14 mouse cellular contexts compared by ENCODE assay signal in genomic region chr7:70338265-70338640, GRCm38 (mm10). TPM values are rescaled to one million over a fixed set of nuclear protein-coding genes. Genes with fewer than 3 reads are reported as not detected.
DNase-seq lines count a peak whose midpoint lies in the region; ATAC-seq and TF ChIP-seq lines count a peak whose summit lies in the region.
"Had no signal": no experiment of that assay in that cellular context is flagged by ENCODE, and none has a peak within 500 bp of the region (broad histone marks: within the 10 kb centered on the region; RNA-seq: fewer than 3 reads in every experiment).

No protein-coding gene starts in this region.

- ATAC-seq in intestine, embryonic 15.5 days = no peak
- ATAC-seq in intestine, embryonic 16.5 days = no peak
- no peak for ATAC-seq in neural tube, embryonic 12.5 days (ENCODE audit: low FRiP score, low read depth)
- ATAC-seq in neural tube, embryonic 15.5 days (ENCODE audit: low FRiP score) = no peak
- ATAC-seq in hindbrain, postnatal 0 days = no peak
- ATAC-seq in stomach, embryonic 16.5 days (ENCODE audit: insufficient read depth, low FRiP score) = no peak
- ATAC-seq: CD4-positive, CD25-positive, alpha-beta regulatory T cell, adult 4 months had no signal

- H3K4me1 ChIP-seq in intestine, embryonic 15.5 days (replicated peaks) = peaks cover 5% of the 10 kb centered on the region; the same call in 1 of the 2 replicates
- peaks cover 8% of the 10 kb centered on the region; the same call in 1 of the 2 replicates for H3K4me1 ChIP-seq in intestine, embryonic 16.5 days (ENCODE audit: control insufficient read depth, insufficient read depth, low read length)
- peaks cover 18% of the 10 kb centered on the region for H3K4me1 ChIP-seq in neural tube, embryonic 12.5 days
- peaks cover 16% of the 10 kb centered on the region for H3K4me1 ChIP-seq in neural tube, embryonic 15.5 days
- H3K4me1 ChIP-seq in hindbrain, postnatal 0 days (ENCODE audit: insufficient read depth, low read length) = no peaks in the 10 kb centered on the region
- peaks cover 6% of the 10 kb centered on the region; the same call in 1 of the 2 replicates for H3K4me1 ChIP-seq in stomach, embryonic 16.5 days (ENCODE audit: control insufficient read depth, insufficient read depth, low read length)

- H3K27me3 ChIP-seq in intestine, embryonic 15.5 days (replicated peaks) = peaks cover 43% of the 10 kb centered on the region
- peaks cover 37% of the 10 kb centered on the region for H3K27me3 ChIP-seq in intestine, embryonic 16.5 days (replicated peaks; ENCODE audit: control insufficient read depth, insufficient read depth, low read length)
- peaks cover 84% of the 10 kb centered on the region for H3K27me3 ChIP-seq in neural tube, embryonic 12.5 days (replicated peaks)
- peaks cover 83% of the 10 kb centered on the region for H3K27me3 ChIP-seq in neural tube, embryonic 15.5 days (replicated peaks)
- H3K27me3 ChIP-seq in hindbrain, postnatal 0 days (ENCODE audit: insufficient read depth, low read length) = peaks cover 43% of the 10 kb centered on the region
- peaks cover 5% of the 10 kb centered on the region; the same call in 1 of the 2 replicates for H3K27me3 ChIP-seq in stomach, embryonic 16.5 days (ENCODE audit: control insufficient read depth, insufficient read depth, low read length)

- no peak overlapping the region for H3K27ac ChIP-seq in intestine, embryonic 15.5 days
- no peak overlapping the region for H3K27ac ChIP-seq in intestine, embryonic 16.5 days (ENCODE audit: low read length)
- H3K27ac ChIP-seq in neural tube, embryonic 12.5 days = no peak overlapping the region
- no peak overlapping the region for H3K27ac ChIP-seq in neural tube, embryonic 15.5 days (replicated peaks)
- H3K27ac ChIP-seq in hindbrain, postnatal 0 days = no peak overlapping the region
- peak overlapping the region; percentile 35; the same call in 1 of the 2 replicates for H3K27ac ChIP-seq in stomach, embryonic 16.5 days (ENCODE audit: low read length)
- H3K27ac ChIP-seq: embryonic facial prominence, embryonic 12.5 days had no signal

- H3K36me3 ChIP-seq in intestine, embryonic 15.5 days = no peaks in the 10 kb centered on the region
- no peaks in the 10 kb centered on the region for H3K36me3 ChIP-seq in intestine, embryonic 16.5 days (ENCODE audit: control insufficient read depth, insufficient read depth, low read length)
- no peaks in the 10 kb centered on the region for H3K36me3 ChIP-seq in neural tube, embryonic 12.5 days
- no peaks in the 10 kb centered on the region for H3K36me3 ChIP-seq in neural tube, embryonic 15.5 days
- H3K36me3 ChIP-seq in hindbrain, postnatal 0 days (ENCODE audit: insufficient read depth, low read length) = no peaks in the 10 kb centered on the region
- no peaks in the 10 kb centered on the region for H3K36me3 ChIP-seq in stomach, embryonic 16.5 days (ENCODE audit: control insufficient read depth, insufficient read depth, low read length)
- H3K36me3 ChIP-seq: embryonic facial prominence, embryonic 12.5 days had no signal

- WGBS in intestine, embryonic 15.5 days = 46% methylated on average over 7 of the region's 7 CpGs
- 33% methylated on average over 7 of the region's 7 CpGs for WGBS in intestine, embryonic 16.5 days
- WGBS in neural tube, embryonic 12.5 days = 13% methylated on average over 7 of the region's 7 CpGs
- WGBS in neural tube, embryonic 15.5 days = 16% methylated on average over 7 of the region's 7 CpGs
- 21% methylated on average over 7 of the region's 7 CpGs for WGBS in hindbrain, postnatal 0 days
- 32% methylated on average over 7 of the region's 7 CpGs for WGBS in stomach, embryonic 16.5 days

- TF ChIP-seq CTCF in hindbrain, postnatal 0 days (IDR thresholded peaks at IDR 0.05; ENCODE audit: low read depth) = no peak

- H3K4me3 ChIP-seq in intestine, embryonic 15.5 days (replicated peaks) = no peak overlapping the region
- H3K4me3 ChIP-seq in intestine, embryonic 16.5 days (ENCODE audit: low read length) = no peak overlapping the region
- no peak overlapping the region for H3K4me3 ChIP-seq in neural tube, embryonic 12.5 days
- H3K4me3 ChIP-seq in neural tube, embryonic 15.5 days (replicated peaks) = no peak overlapping the region
- H3K4me3 ChIP-seq in hindbrain, postnatal 0 days (ENCODE audit: low read length) = no peak overlapping the region
- H3K4me3 ChIP-seq in stomach, embryonic 16.5 days (replicated peaks; ENCODE audit: low read length) = peak overlapping the region; percentile 43

- no peak overlapping the region for H3K9ac ChIP-seq in intestine, embryonic 15.5 days
- no peak overlapping the region for H3K9ac ChIP-seq in intestine, embryonic 16.5 days (ENCODE audit: low read depth, low read length)
- no peak overlapping the region for H3K9ac ChIP-seq in neural tube, embryonic 12.5 days
- no peak overlapping the region for H3K9ac ChIP-seq in neural tube, embryonic 15.5 days (replicated peaks)
- H3K9ac ChIP-seq in hindbrain, postnatal 0 days (replicated peaks; ENCODE audit: low read length) = no peak overlapping the region
- H3K9ac ChIP-seq in stomach, embryonic 16.5 days (ENCODE audit: low read length) = peak overlapping the region; percentile 73

- H3K4me2 ChIP-seq in intestine, embryonic 15.5 days (replicated peaks) = peak overlapping the region; percentile 50
- no peak overlapping the region for H3K4me2 ChIP-seq in intestine, embryonic 16.5 days (ENCODE audit: low read depth, low read length)
- peak overlapping the region; percentile 56 for H3K4me2 ChIP-seq in neural tube, embryonic 12.5 days (replicated peaks)
- no peak overlapping the region; the same call in 1 of the 2 replicates for H3K4me2 ChIP-seq in neural tube, embryonic 15.5 days
- H3K4me2 ChIP-seq in hindbrain, postnatal 0 days (ENCODE audit: low read depth, low read length) = peak overlapping the region; percentile 49
- peak overlapping the region; percentile 58 for H3K4me2 ChIP-seq in stomach, embryonic 16.5 days (ENCODE audit: low read depth, low read length)

- no peak for DNase-seq in hindbrain, postnatal 0 days (ENCODE audit: low spot score)
- no peak for DNase-seq in thymus, postnatal 14 days
- no peak for DNase-seq in urinary bladder, postnatal 36 days (ENCODE audit: low spot score in 2 of 2)
- DNase-seq: cerebellum, adult 18-20 months; gastrocnemius, adult 2 months; heart, postnatal 36 days; layer of hippocampus, adult 9-11 months had no signal

- H3K9me3 ChIP-seq in intestine, embryonic 15.5 days = no peaks in the 10 kb centered on the region
- no peaks in the 10 kb centered on the region for H3K9me3 ChIP-seq in intestine, embryonic 16.5 days (ENCODE audit: control insufficient read depth, low read length)
- no peaks in the 10 kb centered on the region for H3K9me3 ChIP-seq in neural tube, embryonic 12.5 days
- no peaks in the 10 kb centered on the region for H3K9me3 ChIP-seq in neural tube, embryonic 15.5 days (replicated peaks)
- no peaks in the 10 kb centered on the region for H3K9me3 ChIP-seq in hindbrain, postnatal 0 days (ENCODE audit: low read length)
- no peaks in the 10 kb centered on the region for H3K9me3 ChIP-seq in stomach, embryonic 16.5 days (replicated peaks; ENCODE audit: control insufficient read depth, low read length)
- H3K9me3 ChIP-seq: embryonic facial prominence, embryonic 12.5 days had no signal

RNA-seq across cellular contexts. Expression of gene Nr2f2, which starts 28.3 kb away (rescaled TPM):
- polyA plus RNA-seq in intestine, embryonic 15.5 days (2015; fragmentation: Nextera tagmentation; extraction: Ambion mirVana) = 39.4 and 46.3 TPM in 2 replicates
- 22.2 and 24.6 TPM in 2 replicates for polyA plus RNA-seq in intestine, embryonic 16.5 days (2015; fragmentation: Nextera tagmentation; extraction: Ambion mirVana)
- polyA plus RNA-seq in neural tube, embryonic 12.5 days (2016; fragmentation: Nextera tagmentation; extraction: Ambion mirVana) = 101 and 103 TPM in 2 replicates
- polyA plus RNA-seq in neural tube, embryonic 15.5 days (2015; fragmentation: Nextera tagmentation; extraction: Ambion mirVana) = 60.3 and 62.5 TPM in 2 replicates
- 33.2 and 43.1 TPM in 2 replicates for total RNA-seq in hindbrain, postnatal 0 days (2014; rRNA removed)
- 74.2 and 75.4 TPM in 2 replicates for polyA plus RNA-seq in hindbrain, postnatal 0 days (2015; fragmentation: Nextera tagmentation; extraction: Ambion mirVana)
- polyA plus RNA-seq in stomach, embryonic 16.5 days (2015; fragmentation: Nextera tagmentation; extraction: Ambion mirVana) = 52.5 and 64.6 TPM in 2 replicates
- polyA plus RNA-seq: CD4-positive, CD25-positive, alpha-beta regulatory T cell, adult 4 months had no signal

Comparison
In these comparisons a context has a peak if more than half of its experiments do, and no peak if none do; other contexts are left out.
1. H3K4me2 ChIP-seq: peak in intestine, embryonic 15.5 days (single experiment), neural tube, embryonic 12.5 days (single experiment), hindbrain, postnatal 0 days (single experiment) and stomach, embryonic 16.5 days (single experiment); none in intestine, embryonic 16.5 days (single experiment) and neural tube, embryonic 15.5 days (single experiment).